Mouse (Mus musculus) neural tube, embryonic 13.5 days (tissue): ENCODE results near the gene 1600015I10Rik. TPM values are rescaled to one million over a fixed set of nuclear protein-coding genes. Genes with fewer than 3 reads are reported as not detected.

Source experiments
- ATAC-seq: fragments of 200-750 bp; cut with Nextera tagmentation; 2 replicates; pipeline ENCODE4 v1.8.0; 2017; ENCODE audit warnings: low read depth, mild to moderate bottlenecking, moderate TSS enrichment, moderate library complexity
- H3K27ac ChIP-seq: fragments of 300-500 bp; sonication (generic); replicated peaks from 2 replicates; pipeline ENCODE4 v1.5.1; 2015; ENCODE audit warnings: moderate library complexity, mild to moderate bottlenecking, inconsistent platforms
- H3K27me3 ChIP-seq: fragments of 300-500 bp; sonication (generic); 2 replicates; pipeline ENCODE4 v1.6.1; 2015; ENCODE audit warnings: mild to moderate bottlenecking, inconsistent platforms
- H3K36me3 ChIP-seq: fragments of 300-500 bp; sonication (generic); 2 replicates; pipeline ENCODE4 v1.6.1; 2015; ENCODE audit warnings: mild to moderate bottlenecking, inconsistent platforms
- H3K4me1 ChIP-seq: fragments of 300-500 bp; sonication (generic); replicated peaks from 2 replicates; pipeline ENCODE4 v1.6.1; 2015; ENCODE audit warnings: inconsistent platforms
- H3K4me2 ChIP-seq: fragments of 300-500 bp; sonication (generic); 2 replicates; pipeline ENCODE4 v1.6.1; 2015; ENCODE audit warnings: inconsistent platforms, mild to moderate bottlenecking, moderate library complexity
- H3K4me3 ChIP-seq: fragments of 300-500 bp; sonication (generic); 2 replicates; pipeline ENCODE4 v1.5.1; 2015; ENCODE audit warnings: mild to moderate bottlenecking, inconsistent platforms
- H3K9ac ChIP-seq: fragments of 300-500 bp; sonication (generic); 2 replicates; pipeline ENCODE4 v1.6.1; 2015; ENCODE audit warnings: moderate library complexity, mild to moderate bottlenecking, inconsistent platforms
- H3K9me3 ChIP-seq: fragments of 300-500 bp; sonication (generic); 2 replicates; pipeline ENCODE4 v1.6.1; 2016; ENCODE audit warnings: inconsistent platforms
- WGBS: fragments of 180-500 bp; shearing (Covaris S2); methylation state at CpG from one replicate; pipeline ENCODE4 v1.1.7; 2015; 5-methylcytosine and 5-hydroxymethylcytosine counted together
- polyA plus RNA-seq: library from polyadenylated mRNA; unstranded; fragments of >200 nt; fragmentation: Nextera tagmentation; extraction: Ambion mirVana; gene quantifications from 2 replicates; pipeline ENCODE4 v1.2.1, GENCODE M21; 2015

1600015I10Rik gene
- polyA plus RNA-seq, 1 experiment from 2014 or later = not detected

GRCm38 (mm10) chr6:48979616-48980015, 49.9 kb downstream of the 1600015I10Rik start:
- WGBS = 61% methylated on average over 1 of the region's 1 CpGs
- no peak for ATAC-seq
- Histone ChIP-seq H3K4me1 (no peaks in the 10 kb centered on the region), H3K4me3 (no peak overlapping the region), H3K9me3 (no peaks in the 10 kb centered on the region), H3K27ac (no peak overlapping the region), H3K9ac (no peak overlapping the region), H3K4me2 (no peak overlapping the region), H3K27me3 (no peaks in the 10 kb centered on the region), H3K36me3 (no peaks in the 10 kb centered on the region)

DNA sequence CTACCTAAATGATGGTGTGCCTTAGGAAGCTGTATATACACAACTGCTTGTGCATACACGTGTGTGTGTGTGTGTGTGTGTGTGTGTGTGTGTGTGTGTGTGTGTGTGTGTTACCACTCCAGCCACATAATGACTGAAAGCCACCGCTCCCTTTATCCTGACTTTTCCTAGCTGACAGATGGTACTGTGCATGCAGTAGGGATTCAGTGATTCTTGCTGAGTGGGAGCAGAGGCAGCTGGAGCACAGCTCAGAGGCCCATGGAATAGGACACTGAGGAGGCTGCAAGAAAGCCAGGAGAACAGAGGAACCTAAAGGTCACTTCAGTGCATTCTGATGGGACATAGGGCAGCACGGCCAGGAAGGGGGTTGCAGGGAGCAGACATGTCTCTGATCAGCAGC, 52.6 kb downstream of the 1600015I10Rik start:
- no peak overlapping the region for H3K9ac ChIP-seq
- H3K27me3 ChIP-seq = no peaks in the 10 kb centered on the region
- H3K36me3 ChIP-seq = no peaks in the 10 kb centered on the region
- no peaks in the 10 kb centered on the region for H3K4me1 ChIP-seq
- ATAC-seq = no peak
- WGBS = 67% methylated on average over 3 of the region's 3 CpGs
- H3K27ac ChIP-seq = no peak overlapping the region
- H3K9me3 ChIP-seq = no peaks in the 10 kb centered on the region
- H3K4me2 ChIP-seq = no peak overlapping the region
- H3K4me3 ChIP-seq = no peak overlapping the region

Other genes starting within 250 kb of the 1600015I10Rik start
- 2.9 and 3.3 TPM in 2 replicates for gene Gimap4, start 245.3 kb upstream of the 1600015I10Rik start, polyA plus RNA-seq
- gene Gimap6, start 221.7 kb upstream of the 1600015I10Rik start, polyA plus RNA-seq = 10.9 and 11.6 TPM in 2 replicates
- 0.95 TPM in 1 of 2 replicates, not detected in the other for gene Gm28053, start 211.3 kb upstream of the 1600015I10Rik start, polyA plus RNA-seq
- gene Gimap7, start 211.3 kb upstream of the 1600015I10Rik start, polyA plus RNA-seq = not detected in 2 replicates
- gene Gimap1, start 190.8 kb upstream of the 1600015I10Rik start, polyA plus RNA-seq = 8.6 and 8.7 TPM in 2 replicates
- 2.0 TPM in 2 replicates for gene Gimap5, start 183.7 kb upstream of the 1600015I10Rik start, polyA plus RNA-seq
- not detected in 2 replicates for gene Gimap3, start 159.0 kb upstream of the 1600015I10Rik start, polyA plus RNA-seq
- 22.8 and 30.5 TPM in 2 replicates for gene Tmem176a, start 89.0 kb upstream of the 1600015I10Rik start, polyA plus RNA-seq
- 127 and 151 TPM in 2 replicates for gene Tmem176b, start 88.4 kb upstream of the 1600015I10Rik start, polyA plus RNA-seq
- gene Aoc1, start 57.0 kb upstream of the 1600015I10Rik start, polyA plus RNA-seq = not detected in 2 replicates
- not detected in 2 replicates for gene Doxl2, start 45.1 kb downstream of the 1600015I10Rik start, polyA plus RNA-seq
- gene Svs1, start 57.0 kb downstream of the 1600015I10Rik start, polyA plus RNA-seq = not detected in 2 replicates
- 0.31 and 0.74 TPM in 2 replicates for gene Gpnmb, start 106.7 kb downstream of the 1600015I10Rik start, polyA plus RNA-seq
- gene Malsu1, start 143.9 kb downstream of the 1600015I10Rik start, polyA plus RNA-seq = 70.2 and 73.9 TPM in 2 replicates